Mouse (Mus musculus) MEL (cell line): ENCODE measurements around the gene Crhbp. TPM values are rescaled to one million over a fixed set of nuclear protein-coding genes. Genes with fewer than 3 reads are reported as not detected.

Experiments used
- DNase-seq: peaks from one replicate; pipeline ENCODE4 v3.0.0; 2011; ENCODE audit warnings: low read depth, low spot score
- H3K27ac ChIP-seq: 2 replicates; pipeline ENCODE4 v1.5.1; 2012; ENCODE audit warnings: low read depth, mild to moderate bottlenecking, control low read depth, low read length, moderate library complexity; ENCODE audit not compliant: control insufficient read depth
- H3K27me3 ChIP-seq, 2 experiments: fragments of 150-350 bp in 1 of 2; sonication (generic) in 1 of 2; 2 replicates each; pipeline ENCODE4 v1.6.1; 2012; ENCODE audit warnings: low read length in 2 of 2, mild to moderate bottlenecking in 2 of 2, improper control_type of control experiment in 1 of 2, moderate library complexity in 1 of 2; ENCODE audit not compliant: insufficient read depth in 2 of 2, control insufficient read depth in 1 of 2
- H3K36me3 ChIP-seq, 2 experiments: 2 replicates each; pipeline ENCODE4 v1.6.1; 2012 to 2014; ENCODE audit warnings: low read length in 2 of 2, improper control_type of control experiment in 1 of 2, inconsistent platforms in 1 of 2, mild to moderate bottlenecking in 1 of 2; ENCODE audit not compliant: insufficient read depth in 2 of 2, control insufficient read depth in 1 of 2
- H3K4me1 ChIP-seq, 2 experiments: fragments of 150-350 bp in 1 of 2; sonication (generic) in 1 of 2; 2 replicates each; pipeline ENCODE4 v1.6.1; 2012; ENCODE audit warnings: low read length in 2 of 2, improper control_type of control experiment in 1 of 2, mild to moderate bottlenecking in 1 of 2; ENCODE audit not compliant: insufficient read depth in 2 of 2, control insufficient read depth in 1 of 2
- H3K4me3 ChIP-seq, 2 experiments: fragments of 150-350 bp in 1 of 2; sonication (generic) in 1 of 2; 2 replicates each; pipeline ENCODE4 v1.5.1; 2012; ENCODE audit warnings: low read depth in 2 of 2, low read length in 2 of 2, mild to moderate bottlenecking in 2 of 2, moderate library complexity in 2 of 2, control low read depth in 1 of 2, improper control_type of control experiment in 1 of 2; ENCODE audit not compliant: control insufficient read depth in 1 of 2, insufficient read depth in 1 of 2
- H3K79me2 ChIP-seq: 2 replicates; pipeline ENCODE4 v1.6.1; 2012; ENCODE audit warnings: mild to moderate bottlenecking, low read length, moderate library complexity; ENCODE audit not compliant: control insufficient read depth, poor library complexity, insufficient read depth
- H3K9ac ChIP-seq: 2 replicates; pipeline ENCODE4 v1.6.1; 2012; ENCODE audit warnings: low read depth, mild to moderate bottlenecking, control low read depth, low read length, moderate library complexity; ENCODE audit not compliant: control insufficient read depth, poor library complexity, severe bottlenecking
- H3K9me3 ChIP-seq: fragments of 150-350 bp; sonication (generic); replicated peaks from 2 replicates; pipeline ENCODE4 v1.6.1; 2012; ENCODE audit warnings: mild to moderate bottlenecking, low read length, improper control_type of control experiment, moderate library complexity; ENCODE audit not compliant: insufficient read depth
- BHLHE40 ChIP-seq: IDR thresholded peaks from 2 replicates; pipeline ENCODE4 v1.6.1; 2012; ENCODE audit warnings: low read depth, mild to moderate bottlenecking, inconsistent platforms, low read length, improper control_type of control experiment, borderline replicate concordance
- CHD1 ChIP-seq: IDR thresholded peaks from 2 replicates; pipeline ENCODE4 v1.6.1; 2012; ENCODE audit warnings: low read depth, mild to moderate bottlenecking, inconsistent platforms, low read length, improper control_type of control experiment
- CHD2 ChIP-seq: IDR thresholded peaks from 2 replicates; pipeline ENCODE4 v1.6.1; 2011; ENCODE audit warnings: low read length, improper control_type of control experiment
- CTCF ChIP-seq, 3 experiments: IDR thresholded peaks in 2 of 3; conservative IDR thresholded peaks in 1 of 3; 2 replicates each; pipeline ENCODE4 v1.5.1; 2011 to 2012; ENCODE audit warnings: low read length in 3 of 3, low read depth in 2 of 3, mild to moderate bottlenecking in 2 of 3, improper control_type of control experiment in 1 of 3, inconsistent platforms in 1 of 3, mixed read lengths in 1 of 3, moderate library complexity in 1 of 3; ENCODE audit not compliant: control insufficient read depth in 1 of 3, insufficient read depth in 1 of 3, poor library complexity in 1 of 3, severe bottlenecking in 1 of 3
- ELF1 ChIP-seq: IDR thresholded peaks from 2 replicates; pipeline ENCODE4 v1.6.1; 2014; ENCODE audit warnings: low read depth, mild to moderate bottlenecking, inconsistent platforms, low read length, improper control_type of control experiment, moderate library complexity
- EP300 ChIP-seq, 2 experiments: IDR thresholded peaks; 2 replicates each; pipeline ENCODE4 v1.6.1; 2011; ENCODE audit warnings: improper control_type of control experiment in 2 of 2, low read length in 2 of 2, low read depth in 1 of 2, mild to moderate bottlenecking in 1 of 2
- GABPA ChIP-seq: IDR thresholded peaks from 2 replicates; pipeline ENCODE4 v1.6.1; 2012; ENCODE audit warnings: low read depth, mild to moderate bottlenecking, inconsistent platforms, low read length, improper control_type of control experiment, moderate library complexity
- HCFC1 ChIP-seq: IDR thresholded peaks from 2 replicates; pipeline ENCODE4 v1.6.1; 2012; ENCODE audit warnings: low read depth, mild to moderate bottlenecking, inconsistent platforms, low read length, improper control_type of control experiment, moderate library complexity
- KAT2A ChIP-seq: conservative IDR thresholded peaks from 2 replicates; pipeline ENCODE4 v1.6.1; 2012; ENCODE audit warnings: low read depth, low read length, improper control_type of control experiment, inconsistent platforms
- MEF2A ChIP-seq: IDR thresholded peaks from 2 replicates; pipeline ENCODE4 v1.6.1; 2014; ENCODE audit warnings: low read depth, mild to moderate bottlenecking, inconsistent platforms, low read length, improper control_type of control experiment; ENCODE audit not compliant: poor library complexity, insufficient replicate concordance, severe bottlenecking; ENCODE audit errors: extremely low read depth
- MXI1 ChIP-seq: IDR thresholded peaks from 2 replicates; pipeline ENCODE4 v1.6.1; 2011; ENCODE audit warnings: mild to moderate bottlenecking, low read depth, low read length, improper control_type of control experiment
- MYB ChIP-seq: IDR thresholded peaks from 2 replicates; pipeline ENCODE4 v1.6.1; 2011; ENCODE audit warnings: mild to moderate bottlenecking, low read depth, low read length, improper control_type of control experiment
- MYC ChIP-seq: IDR thresholded peaks from 2 replicates; pipeline ENCODE4 v1.6.1; 2011; ENCODE audit warnings: low read depth, mild to moderate bottlenecking, low read length, improper control_type of control experiment, moderate library complexity
- NELFE ChIP-seq: IDR thresholded peaks from 2 replicates; pipeline ENCODE4 v1.6.1; 2011; ENCODE audit warnings: low read depth, low read length, improper control_type of control experiment
- POLR2AphosphoS5 ChIP-seq: IDR thresholded peaks from 2 replicates; pipeline ENCODE4 v1.6.1; 2012; ENCODE audit warnings: low read depth, borderline replicate concordance, mild to moderate bottlenecking, inconsistent platforms, low read length, moderate library complexity, mixed read lengths
- RCOR1 ChIP-seq: IDR thresholded peaks from 2 replicates; pipeline ENCODE4 v1.6.1; 2012; ENCODE audit warnings: low read depth, mild to moderate bottlenecking, inconsistent platforms, low read length, improper control_type of control experiment
- SIN3A ChIP-seq: IDR thresholded peaks from 2 replicates; pipeline ENCODE4 v1.6.1; 2012; ENCODE audit warnings: low read length, improper control_type of control experiment, inconsistent platforms
- SMC3 ChIP-seq: IDR thresholded peaks from 2 replicates; pipeline ENCODE4 v1.6.1; 2011; ENCODE audit warnings: low read depth, low read length, improper control_type of control experiment
- TAL1 ChIP-seq: IDR thresholded peaks from 2 replicates; pipeline ENCODE4 v1.6.1; 2012; ENCODE audit warnings: mild to moderate bottlenecking, inconsistent platforms, low read length, moderate library complexity, mixed read lengths
- TBP ChIP-seq: IDR thresholded peaks from 2 replicates; pipeline ENCODE4 v1.8.0; 2011; ENCODE audit warnings: low read depth, low read length, improper control_type of control experiment
- USF1 ChIP-seq: IDR thresholded peaks from 2 replicates; pipeline ENCODE4 v1.6.1; 2014; ENCODE audit warnings: low read depth, mild to moderate bottlenecking, inconsistent platforms, low read length, improper control_type of control experiment, moderate library complexity
- USF2 ChIP-seq, 2 experiments: IDR thresholded peaks; 2 replicates each; pipeline ENCODE4 v1.6.1; 2011 to 2012; ENCODE audit warnings: improper control_type of control experiment in 2 of 2, low read length in 2 of 2, borderline replicate concordance in 1 of 2, inconsistent platforms in 1 of 2, low read depth in 1 of 2, mild to moderate bottlenecking in 1 of 2; ENCODE audit not compliant: insufficient read depth in 1 of 2
- ZC3H11A ChIP-seq: IDR thresholded peaks from 2 replicates; pipeline ENCODE4 v1.6.1; 2012; ENCODE audit warnings: low read depth, mild to moderate bottlenecking, inconsistent platforms, low read length, improper control_type of control experiment
- ZKSCAN1 ChIP-seq: IDR thresholded peaks from 2 replicates; pipeline ENCODE4 v1.6.1; 2012; ENCODE audit warnings: low read depth, mild to moderate bottlenecking, inconsistent platforms, low read length, improper control_type of control experiment, moderate library complexity
- ZMIZ1 ChIP-seq: IDR thresholded peaks from 2 replicates; pipeline ENCODE4 v1.6.1; 2012; ENCODE audit warnings: low read depth, mild to moderate bottlenecking, inconsistent platforms, low read length, improper control_type of control experiment, moderate library complexity
- polyA plus RNA-seq, 2 experiments: library from polyadenylated mRNA; stranded (reverse) in 1 of 2; unstranded in 1 of 2; fragments of >175 nt in 1 of 2; fragments of >200 nt in 1 of 2; gene quantifications; 2 replicates each; pipeline versions ENCODE4 v1.2.1 to v1.2.4; 2012; ENCODE audit warnings: low replicate concordance in 2 of 2, low read depth in 1 of 2; ENCODE audit not compliant: insufficient read length in 2 of 2, insufficient read depth in 1 of 2, missing spikeins in 1 of 2
- total RNA-seq: library from RNA; depleted of rRNA; stranded (reverse); fragments of 300-350 nt; gene quantifications from 2 replicates; pipeline ENCODE4 v1.2.3, GENCODE M21; 2012

Crhbp gene
- total and polyA plus RNA-seq, 3 experiments = not detected

- Histone ChIP-seq H3K9ac (no peak overlapping the region), H3K4me1 (no peaks in the 10 kb centered on the region), H3K9me3 (no peaks in the 10 kb centered on the region), H3K4me3 (no peak overlapping the region), H3K27ac (no peak overlapping the region), H3K79me2 (no peaks in the 10 kb centered on the region), H3K36me3 (no peaks in the 10 kb centered on the region), H3K27me3 (peaks cover 0 to 2% of the 10 kb centered on the region in 2 experiments; a peak in 1 of 4 replicates)
- TF ChIP-seq RCOR1 = no peak
- no peak for TF ChIP-seq CTCF (IDR thresholded peaks at IDR 0.05 in 2 of 3, conservative IDR thresholded peaks at IDR 0.05 in 1 of 3; ENCODE audit: control insufficient read depth in 1 of 3, insufficient read depth in 1 of 3, low read depth in 2 of 3, low read length in 3 of 3, poor library complexity in 1 of 3, severe bottlenecking in 1 of 3)
- TF ChIP-seq MEF2A = no peak
- TF ChIP-seq BHLHE40 = no peak
- no peak for TF ChIP-seq MYC
- no peak for TF ChIP-seq MXI1
- no peak for TF ChIP-seq SIN3A
- TF ChIP-seq EP300 (IDR thresholded peaks at IDR 0.05; ENCODE audit: low read depth in 1 of 2, low read length in 2 of 2) = no peak
- TF ChIP-seq ZMIZ1 = no peak
- no peak for TF ChIP-seq USF1
- no peak for TF ChIP-seq TBP
- no peak for TF ChIP-seq MYB
- TF ChIP-seq SMC3 = no peak
- TF ChIP-seq POLR2AphosphoS5 = no peak
- TF ChIP-seq KAT2A = no peak
- no peak for TF ChIP-seq NELFE
- no peak for TF ChIP-seq CHD2
- no peak for TF ChIP-seq ELF1
- DNase-seq = no peak
Measured at GRCm38 (mm10) chr13:95439569-95439968, 5.2 kb downstream of the Crhbp start.

GRCm38 (mm10) chr13:95431760-95432159 lies 13.0 kb downstream of the Crhbp start:
- Histone ChIP-seq H3K4me3 (no peak overlapping the region), H3K4me1 (no peaks in the 10 kb centered on the region)
- TF ChIP-seq CHD1 (no peak), ZKSCAN1 (no peak), ZC3H11A (no peak), GABPA (no peak), TAL1 (no peak), MXI1 (no peak), MEF2A (no peak), USF2 (IDR thresholded peaks at IDR 0.05; ENCODE audit: borderline replicate concordance in 1 of 2, insufficient read depth in 1 of 2, low read depth in 1 of 2, low read length in 2 of 2) (no peak), MYB (no peak), HCFC1 (no peak), CTCF (IDR thresholded peaks at IDR 0.05 in 2 of 3, conservative IDR thresholded peaks at IDR 0.05 in 1 of 3; ENCODE audit: control insufficient read depth in 1 of 3, insufficient read depth in 1 of 3, low read depth in 2 of 3, low read length in 3 of 3, poor library complexity in 1 of 3, severe bottlenecking in 1 of 3) (no peak)
- TF ChIP-seq, all 39 proteins: peak for 0
- Histone ChIP-seq H3K27ac (no peak overlapping the region), H3K27me3 (peaks cover 0 to 2% of the 10 kb centered on the region in 2 experiments; a peak in 1 of 4 replicates), H3K9me3 (no peaks in the 10 kb centered on the region), H3K79me2 (no peaks in the 10 kb centered on the region), H3K9ac (no peak overlapping the region), H3K36me3 (no peaks in the 10 kb centered on the region)
- no peak for DNase-seq
